Mouse (Mus musculus) heart, embryonic 11.5 days (tissue): ENCODE measurements around the gene Olfr155. TPM values are rescaled to one million over a fixed set of nuclear protein-coding genes. Genes with fewer than 3 reads are reported as not detected.

Experiments
- ATAC-seq: fragments of 200-750 bp; cut with Nextera tagmentation; replicated peaks from 2 replicates; pipeline ENCODE4 v1.8.0; 2017; ENCODE audit warnings: moderate library complexity; ENCODE audit not compliant: insufficient number of reproducible peaks, low FRiP score, low TSS enrichment
- H3K27ac ChIP-seq: fragments of 300-500 bp; sonication (generic); 2 replicates; pipeline ENCODE4 v1.5.1; 2014; ENCODE audit warnings: mild to moderate bottlenecking, low read depth, low read length
- H3K27me3 ChIP-seq: fragments of 300-500 bp; sonication (generic); 2 replicates; pipeline ENCODE4 v1.6.1; 2014; ENCODE audit warnings: mild to moderate bottlenecking, low read length, mixed read lengths; ENCODE audit not compliant: control insufficient read depth, insufficient read depth
- H3K36me3 ChIP-seq: fragments of 300-500 bp; sonication (generic); 2 replicates; pipeline ENCODE4 v1.6.1; 2014; ENCODE audit warnings: mild to moderate bottlenecking, low read length, moderate library complexity, mixed read lengths; ENCODE audit not compliant: control insufficient read depth, insufficient read depth
- H3K4me1 ChIP-seq: fragments of 300-500 bp; sonication (generic); 2 replicates; pipeline ENCODE4 v1.6.1; 2014; ENCODE audit warnings: low read length; ENCODE audit not compliant: control insufficient read depth, insufficient read depth
- H3K4me2 ChIP-seq: fragments of 300-500 bp; sonication (generic); 2 replicates; pipeline ENCODE4 v1.6.1; 2014; ENCODE audit warnings: mild to moderate bottlenecking, moderate library complexity
- H3K4me3 ChIP-seq: fragments of 300-500 bp; sonication (generic); 2 replicates; pipeline ENCODE4 v1.5.1; 2014; ENCODE audit warnings: low read depth, low read length
- H3K9ac ChIP-seq: fragments of 300-500 bp; sonication (generic); 2 replicates; pipeline ENCODE4 v1.6.1; 2014; ENCODE audit warnings: mild to moderate bottlenecking, low read depth, low read length, moderate library complexity
- H3K9me3 ChIP-seq: fragments of 300-500 bp; sonication (generic); replicated peaks from 2 replicates; pipeline ENCODE4 v1.6.1; 2016; ENCODE audit warnings: low read length; ENCODE audit not compliant: control insufficient read depth
- WGBS: fragments of 180-500 bp; shearing (Covaris S2); extraction: QIAGEN DNeasy Blood & Tissue Kit; methylation state at CpG from one replicate; pipeline ENCODE4 v1.1.7; 2014; ENCODE audit not compliant: insufficient replicate concordance; 5-methylcytosine and 5-hydroxymethylcytosine counted together
- polyA plus RNA-seq: library from polyadenylated mRNA; unstranded; fragments of >200 nt; fragmentation: Nextera tagmentation; extraction: Ambion mirVana; gene quantifications from 2 replicates; pipeline ENCODE4 v1.2.1, GENCODE M21; 2014

Gene Olfr155
- polyA plus RNA-seq, 1 experiment from 2014 or later: not detected

GRCm38 (mm10) chr4:43854101-43854500 lies 2.7 kb downstream of the Olfr155 start:
- no peaks in the 10 kb centered on the region for H3K27me3 ChIP-seq
- WGBS: 68% methylated on average over 8 of the region's 8 CpGs
- no peak overlapping the region for H3K9ac ChIP-seq
- ATAC-seq: no peak
- H3K27ac ChIP-seq: no peak overlapping the region
- H3K4me3 ChIP-seq: no peak overlapping the region
- H3K4me2 ChIP-seq: no peak overlapping the region
- H3K9me3 ChIP-seq: no peaks in the 10 kb centered on the region
- H3K36me3 ChIP-seq: no peaks in the 10 kb centered on the region
- H3K4me1 ChIP-seq: peaks cover 4% of the 10 kb centered on the region; the same call in 1 of the 2 replicates

- H3K36me3 ChIP-seq: no peaks in the 10 kb centered on the region
- no peak overlapping the region for H3K4me2 ChIP-seq
- H3K9ac ChIP-seq: no peak overlapping the region
- H3K4me3 ChIP-seq: no peak overlapping the region
- no peak overlapping the region for H3K27ac ChIP-seq
- H3K9me3 ChIP-seq: no peaks in the 10 kb centered on the region
- ATAC-seq: no peak
- no peaks in the 10 kb centered on the region for H3K27me3 ChIP-seq
- peaks cover 4% of the 10 kb centered on the region; the same call in 1 of the 2 replicates for H3K4me1 ChIP-seq
- 72% methylated on average over 10 of the region's 10 CpGs for WGBS
These were observed 8.5 kb downstream of the Olfr155 start for GRCm38 (mm10) chr4:43859886-43860285.

- Histone ChIP-seq H3K4me2 (no peak overlapping the region), H3K27ac (no peak overlapping the region), H3K9me3 (no peaks in the 10 kb centered on the region), H3K4me1 (peaks cover 4% of the 10 kb centered on the region; the same call in 1 of the 2 replicates), H3K36me3 (no peaks in the 10 kb centered on the region), H3K27me3 (no peaks in the 10 kb centered on the region), H3K9ac (no peak overlapping the region), H3K4me3 (no peak overlapping the region)
- ATAC-seq: no peak; the same call in 1 of the 2 replicates
- 17% methylated on average over 14 of the region's 14 CpGs for WGBS
These were observed 9.6 kb downstream of the Olfr155 start for GRCm38 (mm10) chr4:43860744-43861519.

GRCm38 (mm10) chr4:43863298-43863697 lies 11.9 kb downstream of the Olfr155 start:
- Histone ChIP-seq H3K4me2 (no peak overlapping the region), H3K27ac (no peak overlapping the region), H3K9me3 (no peaks in the 10 kb centered on the region), H3K4me3 (no peak overlapping the region), H3K36me3 (no peaks in the 10 kb centered on the region), H3K27me3 (no peaks in the 10 kb centered on the region), H3K4me1 (peaks cover 4% of the 10 kb centered on the region; the same call in 1 of the 2 replicates), H3K9ac (no peak overlapping the region)
- WGBS: 56% methylated on average over 4 of the region's 4 CpGs
- no peak for ATAC-seq

GRCm38 (mm10) chr4:43869821-43870220 lies 18.5 kb downstream of the Olfr155 start:
- Histone ChIP-seq H3K4me1 (0 out of 2 replicates have a peak, but pooled peaks cover 1% of the 10 kb centered on the region), H3K4me3 (no peak overlapping the region), H3K36me3 (no peaks in the 10 kb centered on the region), H3K27me3 (no peaks in the 10 kb centered on the region), H3K9ac (no peak overlapping the region), H3K9me3 (no peaks in the 10 kb centered on the region; the same call in 1 of the 2 replicates), H3K4me2 (no peak overlapping the region), H3K27ac (no peak overlapping the region)
- 84% methylated on average over 10 of the region's 10 CpGs for WGBS
- no peak for ATAC-seq

GRCm38 (mm10) chr4:43874501-43874900 lies 23.1 kb downstream of the Olfr155 start:
- Histone ChIP-seq H3K9ac (no peak overlapping the region), H3K27ac (no peak overlapping the region), H3K4me3 (no peak overlapping the region; the same call in 1 of the 2 replicates), H3K4me2 (peak overlapping the region; percentile 93), H3K9me3 (no peaks in the 10 kb centered on the region; the same call in 1 of the 2 replicates), H3K36me3 (no peaks in the 10 kb centered on the region), H3K4me1 (peaks cover 24% of the 10 kb centered on the region), H3K27me3 (no peaks in the 10 kb centered on the region)
- ATAC-seq: no peak
- WGBS: 44% methylated on average over 7 of the region's 7 CpGs

GRCm38 (mm10) chr4:43875160-43875918 lies 24.0 kb downstream of the Olfr155 start, which contains the start of gene Reck:
TSS of gene Reck (plus strand) at chr4:43875530.
- ATAC-seq: peak; percentile 91

GRCm38 (mm10) chr4:43875919-43876411 lies 24.6 kb downstream of the Olfr155 start:
- WGBS: under 1% methylated on average over 20 of the region's 20 CpGs
- Histone ChIP-seq H3K4me1 (peaks cover 29% of the 10 kb centered on the region), H3K9ac (peak overlapping the region; percentile 87), H3K27me3 (no peaks in the 10 kb centered on the region), H3K4me3 (peak overlapping the region; percentile 88), H3K27ac (peak overlapping the region; percentile 63), H3K9me3 (no peaks in the 10 kb centered on the region; the same call in 1 of the 2 replicates), H3K4me2 (peak overlapping the region; percentile 93), H3K36me3 (no peaks in the 10 kb centered on the region)
- ATAC-seq: peak; percentile 55

More at GRCm38 (mm10) chr4:43875160-43875918, 24.0 kb downstream of the Olfr155 start, which contains the start of gene Reck:
- H3K27ac ChIP-seq: peak within 1 kb of the TSS; percentile 63
- WGBS: under 1% methylated on average over 61 of the region's 73 CpGs
- peaks cover 29% of the 10 kb centered on the region for H3K4me1 ChIP-seq
- H3K36me3 ChIP-seq: no peaks in the 10 kb centered on the region
- peak within 1 kb of the TSS; percentile 87 for H3K9ac ChIP-seq
- H3K4me2 ChIP-seq: peak within 1 kb of the TSS; percentile 93
- no peaks in the 10 kb centered on the region for H3K27me3 ChIP-seq
- no peaks in the 10 kb centered on the region; the same call in 1 of the 2 replicates for H3K9me3 ChIP-seq
- H3K4me3 ChIP-seq: peak within 1 kb of the TSS; percentile 88
